Mouse (Mus musculus): ENCODE results near the gene Cep44. TPM values are rescaled to one million over a fixed set of nuclear protein-coding genes. Genes with fewer than 3 reads are reported as not detected.

The Cep44 gene
- polyA plus RNA-seq, 1 experiment from 2014 or later, result 32.6 TPM

- Histone ChIP-seq H3K4me1 (no peaks in the 10 kb centered on the region), H3K9ac (replicated peaks) (no peak overlapping the region), H3K27me3 (no peaks in the 10 kb centered on the region), H3K4me2 (replicated peaks) (no peak overlapping the region), H3K9me3 (no peaks in the 10 kb centered on the region), H3K36me3 (peaks cover 44% of the 10 kb centered on the region), H3K27ac (replicated peaks) (no peak overlapping the region), H3K4me3 (no peak overlapping the region)
- no peak for ATAC-seq (replicated peaks)
- 95% methylated on average over 7 of the region's 7 CpGs for WGBS
These were observed 10.1 kb downstream of the Cep44 start for GRCm38 (mm10) chr8:56540706-56541105.

- Histone ChIP-seq H3K4me2 (replicated peaks) (no peak overlapping the region), H3K27me3 (no peaks in the 10 kb centered on the region), H3K27ac (replicated peaks) (no peak overlapping the region), H3K4me3 (no peak overlapping the region), H3K36me3 (peaks cover 13% of the 10 kb centered on the region; the same call in 1 of the 2 replicates), H3K9me3 (no peaks in the 10 kb centered on the region), H3K4me1 (no peaks in the 10 kb centered on the region), H3K9ac (replicated peaks) (no peak overlapping the region)
- no peak for ATAC-seq (replicated peaks)
- 4% methylated on average over 3 of the region's 3 CpGs for WGBS
These were observed 20.5 kb downstream of the Cep44 start for GRCm38 (mm10) chr8:56530359-56530758.

GRCm38 (mm10) chr8:56528869-56529268, 22.0 kb downstream of the Cep44 start:
- Histone ChIP-seq H3K4me1 (no peaks in the 10 kb centered on the region), H3K27me3 (no peaks in the 10 kb centered on the region), H3K27ac (replicated peaks) (no peak overlapping the region), H3K36me3 (peaks cover 13% of the 10 kb centered on the region; the same call in 1 of the 2 replicates), H3K9me3 (no peaks in the 10 kb centered on the region), H3K4me2 (replicated peaks) (no peak overlapping the region), H3K9ac (replicated peaks) (no peak overlapping the region), H3K4me3 (no peak overlapping the region)
- WGBS, result 94% methylated on average over 6 of the region's 6 CpGs
- no peak for ATAC-seq (replicated peaks)

GRCm38 (mm10) chr8:56521051-56521450, 29.8 kb downstream of the Cep44 start:
- Histone ChIP-seq H3K9me3 (no peaks in the 10 kb centered on the region), H3K36me3 (no peaks in the 10 kb centered on the region), H3K9ac (replicated peaks) (no peak overlapping the region), H3K4me3 (no peak overlapping the region), H3K4me2 (replicated peaks) (no peak overlapping the region), H3K4me1 (no peaks in the 10 kb centered on the region), H3K27ac (replicated peaks) (no peak overlapping the region), H3K27me3 (no peaks in the 10 kb centered on the region)
- no peak for ATAC-seq (replicated peaks)
- WGBS, result 80% methylated on average over 4 of the region's 4 CpGs

GRCm38 (mm10) chr8:56520249-56520648, 30.6 kb downstream of the Cep44 start:
- Histone ChIP-seq H3K4me1 (no peaks in the 10 kb centered on the region), H3K9ac (replicated peaks) (no peak overlapping the region), H3K36me3 (no peaks in the 10 kb centered on the region), H3K27me3 (no peaks in the 10 kb centered on the region), H3K27ac (replicated peaks) (no peak overlapping the region), H3K4me2 (replicated peaks) (no peak overlapping the region), H3K9me3 (no peaks in the 10 kb centered on the region), H3K4me3 (no peak overlapping the region)
- no peak for ATAC-seq (replicated peaks)
- 87% methylated on average over 2 of the region's 2 CpGs for WGBS

GRCm38 (mm10) chr8:56518848-56519247, 32.0 kb downstream of the Cep44 start:
- H3K4me2 ChIP-seq (replicated peaks), result no peak overlapping the region
- no peaks in the 10 kb centered on the region for H3K36me3 ChIP-seq
- 82% methylated on average over 6 of the region's 6 CpGs for WGBS
- no peak for ATAC-seq (replicated peaks)
- no peaks in the 10 kb centered on the region for H3K27me3 ChIP-seq
- H3K27ac ChIP-seq (replicated peaks), result no peak overlapping the region
- no peak overlapping the region for H3K4me3 ChIP-seq
- no peak overlapping the region for H3K9ac ChIP-seq (replicated peaks)
- H3K4me1 ChIP-seq, result no peaks in the 10 kb centered on the region
- H3K9me3 ChIP-seq, result no peaks in the 10 kb centered on the region

GRCm38 (mm10) chr8:56508952-56509479, 41.8 kb downstream of the Cep44 start:
- peak; percentile 57; the same call in 1 of the 2 replicates for ATAC-seq (replicated peaks)

GRCm38 (mm10) chr8:56508318-56508951, 42.4 kb downstream of the Cep44 start:
- 52% methylated on average over 3 of the region's 3 CpGs for whole genome bisulfite sequencing
- peak; percentile 83 for ATAC-seq (replicated peaks)

More at GRCm38 (mm10) chr8:56508952-56509479, 41.8 kb downstream of the Cep44 start:
- no peaks in the 10 kb centered on the region for H3K9me3 ChIP-seq
- H3K27me3 ChIP-seq, result no peaks in the 10 kb centered on the region
- no peak overlapping the region for H3K27ac ChIP-seq (replicated peaks)
- WGBS, result 70% methylated on average over 4 of the region's 4 CpGs
- no peak overlapping the region for H3K9ac ChIP-seq (replicated peaks)
- H3K4me3 ChIP-seq, result no peak overlapping the region
- no peaks in the 10 kb centered on the region for H3K36me3 ChIP-seq
- no peak overlapping the region for H3K4me2 ChIP-seq (replicated peaks)
- no peaks in the 10 kb centered on the region for H3K4me1 ChIP-seq

GRCm38 (mm10) chr8:56501911-56502310, 48.9 kb downstream of the Cep44 start:
- Histone ChIP-seq H3K9me3 (no peaks in the 10 kb centered on the region), H3K27me3 (no peaks in the 10 kb centered on the region), H3K36me3 (no peaks in the 10 kb centered on the region), H3K4me2 (replicated peaks) (no peak overlapping the region), H3K27ac (replicated peaks) (no peak overlapping the region), H3K4me1 (no peaks in the 10 kb centered on the region), H3K9ac (replicated peaks) (no peak overlapping the region), H3K4me3 (no peak overlapping the region)
- ATAC-seq (replicated peaks), result no peak

More at GRCm38 (mm10) chr8:56508318-56508951, 42.4 kb downstream of the Cep44 start:
- H3K27ac ChIP-seq (replicated peaks), result no peak overlapping the region
- H3K4me2 ChIP-seq (replicated peaks), result no peak overlapping the region
- no peaks in the 10 kb centered on the region for H3K9me3 ChIP-seq
- no peaks in the 10 kb centered on the region for H3K36me3 ChIP-seq
- H3K27me3 ChIP-seq, result no peaks in the 10 kb centered on the region
- H3K9ac ChIP-seq (replicated peaks), result no peak overlapping the region
- no peak overlapping the region for H3K4me3 ChIP-seq
- H3K4me1 ChIP-seq, result no peaks in the 10 kb centered on the region

GRCm38 (mm10) chr8:56489496-56489895, 61.4 kb downstream of the Cep44 start:
- Histone ChIP-seq H3K4me1 (peaks cover 2% of the 10 kb centered on the region; the same call in 1 of the 2 replicates), H3K36me3 (no peaks in the 10 kb centered on the region), H3K4me2 (replicated peaks) (no peak overlapping the region), H3K4me3 (no peak overlapping the region), H3K27ac (replicated peaks) (no peak overlapping the region), H3K9ac (replicated peaks) (no peak overlapping the region), H3K27me3 (no peaks in the 10 kb centered on the region), H3K9me3 (no peaks in the 10 kb centered on the region)
- no peak for ATAC-seq (replicated peaks)
- 18% methylated on average over 2 of the region's 2 CpGs for WGBS

GRCm38 (mm10) chr8:56486006-56486405, 64.8 kb downstream of the Cep44 start:
- no peak overlapping the region for H3K9ac ChIP-seq (replicated peaks)
- H3K4me2 ChIP-seq (replicated peaks), result no peak overlapping the region
- WGBS, result 40% methylated on average over 3 of the region's 3 CpGs
- no peaks in the 10 kb centered on the region for H3K9me3 ChIP-seq
- H3K4me1 ChIP-seq, result peaks cover 2% of the 10 kb centered on the region; the same call in 1 of the 2 replicates
- no peaks in the 10 kb centered on the region for H3K36me3 ChIP-seq
- no peaks in the 10 kb centered on the region for H3K27me3 ChIP-seq
- no peak overlapping the region for H3K4me3 ChIP-seq
- ATAC-seq (replicated peaks), result no peak
- no peak overlapping the region for H3K27ac ChIP-seq (replicated peaks)
